Mouse (Mus musculus) liver, adult 2 months (tissue): Measurements from ENCODE around the gene F2r. TPM values are rescaled to one million over a fixed set of nuclear protein-coding genes. Genes with fewer than 3 reads are reported as not detected.

Experiments
- DNase-seq: peaks from one replicate; pipeline ENCODE4 v3.0.0-alpha.2; 2011; ENCODE audit warnings: low read depth, low spot score; ENCODE audit errors: extremely low read depth
- H3K27ac ChIP-seq: fragments of 200-500 bp; replicated peaks from 2 replicates; pipeline ENCODE4 v1.5.1; 2012; ENCODE audit warnings: low read depth, mild to moderate bottlenecking, control low read depth, inconsistent platforms, low read length; ENCODE audit not compliant: insufficient read depth
- H3K27me3 ChIP-seq: fragments of 200-500 bp; 2 replicates; pipeline ENCODE4 v1.6.1; 2012; ENCODE audit warnings: mild to moderate bottlenecking, moderate library complexity, low read length, inconsistent platforms; ENCODE audit not compliant: control insufficient read depth, insufficient read depth
- H3K36me3 ChIP-seq: fragments of 200-500 bp; 2 replicates; pipeline ENCODE4 v1.6.1; 2012; ENCODE audit warnings: low read length, inconsistent platforms; ENCODE audit not compliant: control insufficient read depth, insufficient read depth
- H3K4me1 ChIP-seq: fragments of 200-500 bp; 2 replicates; pipeline ENCODE4 v1.6.1; 2011; ENCODE audit warnings: low read length; ENCODE audit not compliant: control insufficient read depth, insufficient read depth
- H3K4me3 ChIP-seq: fragments of 200-500 bp; 2 replicates; pipeline ENCODE4 v1.5.1; 2011; ENCODE audit warnings: low read depth, mild to moderate bottlenecking, control low read depth, low read length, moderate library complexity; ENCODE audit not compliant: insufficient read depth
- H3K79me2 ChIP-seq: fragments of 200-500 bp; 2 replicates; pipeline ENCODE4 v1.6.1; 2012; ENCODE audit warnings: inconsistent platforms, mild to moderate bottlenecking, low read length, moderate library complexity; ENCODE audit not compliant: control insufficient read depth, insufficient read depth
- H3K9ac ChIP-seq: fragments of 200-500 bp; 2 replicates; pipeline ENCODE4 v1.6.1; 2012; ENCODE audit warnings: low read depth, mild to moderate bottlenecking, control low read depth, inconsistent platforms, low read length
- CTCF ChIP-seq: fragments of 200-500 bp; IDR thresholded peaks from 2 replicates; pipeline ENCODE4 v1.5.1; 2011; ENCODE audit warnings: low read depth, low read length, control low read depth
- POLR2A ChIP-seq: fragments of 200-500 bp; IDR thresholded peaks from 2 replicates; pipeline ENCODE4 v1.6.1; 2011; ENCODE audit warnings: low read length, control low read depth; ENCODE audit not compliant: insufficient read depth; ENCODE audit errors: extremely low read depth
- WGBS: fragments of 180-500 bp; shearing (Covaris S2); methylation state at CpG from one replicate; pipeline ENCODE4 v1.1.7; 2018; 5-methylcytosine and 5-hydroxymethylcytosine counted together
- polyA plus RNA-seq: library from polyadenylated mRNA; depleted of rRNA; stranded (reverse); fragments of >200 nt; gene quantifications from 2 replicates; pipeline ENCODE4 v1.2.3, GENCODE M21; 2012
- total RNA-seq: library from RNA; depleted of rRNA; stranded (reverse); fragments of >200 nt; gene quantifications from 2 replicates; pipeline ENCODE4 v1.2.3, GENCODE M21; 2014

F2r gene
- total and polyA plus RNA-seq, 2 experiments: 7.8 to 10.0 TPM

DNA sequence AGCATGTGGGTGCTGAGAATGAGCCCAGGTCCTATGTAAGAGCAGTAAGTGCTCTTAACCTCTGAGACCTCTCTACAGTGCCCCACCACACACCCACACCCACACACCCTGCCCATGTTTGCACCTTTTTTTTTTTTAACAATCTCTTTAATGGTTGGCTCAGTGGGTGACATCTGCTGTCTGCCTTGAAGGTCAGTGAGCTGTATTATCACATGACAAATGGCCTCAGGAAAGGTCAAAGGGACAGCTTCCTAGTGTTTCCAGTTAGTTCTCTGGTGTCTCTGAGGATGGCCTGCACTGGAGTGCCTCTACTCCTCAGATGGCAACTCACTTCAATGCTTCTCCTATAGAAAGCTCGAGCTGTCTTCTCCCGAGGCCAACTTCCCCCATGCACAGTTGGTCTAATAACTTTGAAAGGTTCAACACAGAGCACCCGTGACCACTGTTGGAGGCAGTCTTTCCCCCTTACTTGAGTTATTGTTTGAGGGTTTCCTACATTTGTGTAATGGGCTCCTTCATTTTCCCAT lies 18.4 kb downstream of the F2r start:
- Histone ChIP-seq H3K27me3 (no peaks in the 10 kb centered on the region), H3K9ac (no peak overlapping the region), H3K4me1 (no peaks in the 10 kb centered on the region), H3K36me3 (peaks cover 8% of the 10 kb centered on the region; the same call in 1 of the 2 replicates), H3K79me2 (no peaks in the 10 kb centered on the region), H3K27ac (no peak overlapping the region), H3K4me3 (no peak overlapping the region)
- no peak for DNase-seq
- TF ChIP-seq CTCF (no peak), POLR2A (no peak)
- WGBS: 90% methylated on average over 3 of the region's 3 CpGs

DNA sequence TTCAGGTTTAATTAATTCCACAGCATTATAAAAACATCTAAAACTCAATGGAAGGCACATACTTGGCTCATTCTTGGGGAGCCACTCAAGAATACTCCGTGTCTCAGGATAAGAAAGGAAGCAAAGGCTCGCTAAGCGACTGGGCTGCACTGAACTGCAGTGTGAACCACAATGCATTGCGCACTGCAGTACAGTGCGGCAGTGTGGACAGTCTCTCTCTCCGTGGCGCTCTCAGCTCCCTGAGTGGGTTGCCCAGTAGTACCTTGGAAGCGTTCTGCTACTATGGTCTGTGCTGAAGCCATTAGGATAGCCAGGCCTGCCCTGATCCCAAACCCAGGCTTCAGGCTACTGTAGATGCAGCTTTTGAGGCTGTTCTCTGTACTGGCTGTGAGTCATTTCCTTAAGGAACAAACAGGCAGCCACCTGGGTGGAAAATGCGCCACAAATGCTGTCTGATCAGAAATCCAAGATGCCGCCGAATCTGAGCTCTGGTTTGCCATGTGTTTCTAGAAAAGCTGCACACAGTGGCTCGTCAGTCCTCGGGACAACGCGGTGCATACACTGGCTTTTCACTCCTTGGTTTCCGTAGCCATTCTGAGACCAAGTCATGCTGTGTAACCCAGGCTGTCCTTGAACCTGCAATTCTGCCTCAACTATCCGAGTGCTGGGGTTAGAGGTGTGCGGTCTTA lies 19.9 kb downstream of the F2r start:
- WGBS: 88% methylated on average over 18 of the region's 18 CpGs
- Histone ChIP-seq H3K27me3 (no peaks in the 10 kb centered on the region), H3K79me2 (no peaks in the 10 kb centered on the region), H3K4me1 (no peaks in the 10 kb centered on the region), H3K9ac (no peak overlapping the region), H3K36me3 (peaks cover 3% of the 10 kb centered on the region; the same call in 1 of the 2 replicates), H3K27ac (no peak overlapping the region), H3K4me3 (no peak overlapping the region)
- no peak for TF ChIP-seq CTCF
- TF ChIP-seq POLR2A: no peak
- DNase-seq: no peak

DNA sequence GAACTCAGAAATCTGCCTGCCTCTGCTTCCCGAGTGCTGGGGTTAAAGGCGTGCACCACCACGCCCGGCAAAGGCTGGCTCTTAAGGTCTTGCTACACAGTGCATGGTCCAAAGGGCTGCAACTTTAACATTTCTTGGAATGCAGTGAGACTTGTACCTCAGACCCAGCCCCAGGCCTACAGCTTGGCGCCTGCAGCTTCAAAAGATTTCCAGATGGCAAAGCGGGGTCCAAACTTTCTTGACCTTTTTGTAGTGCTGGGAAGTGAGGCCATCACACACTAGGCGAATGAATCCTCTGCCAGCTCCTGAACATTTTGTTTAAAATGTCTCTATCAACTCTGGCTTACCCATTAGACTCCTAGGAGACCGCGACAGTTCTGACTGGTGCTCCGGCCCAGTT lies 20.7 kb downstream of the F2r start:
- no peak for DNase-seq
- WGBS: 97% methylated on average over 10 of the region's 10 CpGs

DNA sequence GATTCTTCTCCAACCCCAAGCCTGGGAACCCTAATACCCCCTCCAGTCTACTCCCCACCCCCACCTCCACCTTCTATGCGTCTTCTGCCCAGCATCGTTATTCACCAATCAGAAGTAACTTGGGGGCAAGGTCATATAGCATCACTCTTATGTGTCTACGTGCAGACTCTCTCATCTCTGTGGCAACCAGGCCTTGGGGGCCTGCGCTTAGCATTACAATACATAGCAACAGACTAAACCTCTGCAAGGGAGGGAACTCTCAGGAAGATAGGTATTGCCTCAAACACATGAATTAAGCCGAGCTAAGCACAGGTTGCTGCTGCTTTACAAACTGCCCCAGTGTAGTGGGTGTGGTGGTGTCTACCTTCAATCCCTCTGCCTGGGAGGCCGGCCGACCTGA lies 21.6 kb downstream of the F2r start:
- Histone ChIP-seq H3K4me1 (no peaks in the 10 kb centered on the region), H3K27ac (no peak overlapping the region), H3K79me2 (no peaks in the 10 kb centered on the region), H3K27me3 (no peaks in the 10 kb centered on the region), H3K36me3 (no peaks in the 10 kb centered on the region), H3K4me3 (no peak overlapping the region), H3K9ac (no peak overlapping the region)
- TF ChIP-seq CTCF (no peak), POLR2A (no peak)
- 98% methylated on average over 7 of the region's 7 CpGs for WGBS
- no peak for DNase-seq

More for the DNA sequence above, 20.7 kb downstream of the F2r start:
- Histone ChIP-seq H3K4me1 (no peaks in the 10 kb centered on the region), H3K27me3 (no peaks in the 10 kb centered on the region), H3K79me2 (no peaks in the 10 kb centered on the region), H3K27ac (no peak overlapping the region), H3K36me3 (no peaks in the 10 kb centered on the region; the same call in 1 of the 2 replicates), H3K4me3 (no peak overlapping the region), H3K9ac (no peak overlapping the region)
- TF ChIP-seq CTCF (no peak), POLR2A (no peak)

DNA sequence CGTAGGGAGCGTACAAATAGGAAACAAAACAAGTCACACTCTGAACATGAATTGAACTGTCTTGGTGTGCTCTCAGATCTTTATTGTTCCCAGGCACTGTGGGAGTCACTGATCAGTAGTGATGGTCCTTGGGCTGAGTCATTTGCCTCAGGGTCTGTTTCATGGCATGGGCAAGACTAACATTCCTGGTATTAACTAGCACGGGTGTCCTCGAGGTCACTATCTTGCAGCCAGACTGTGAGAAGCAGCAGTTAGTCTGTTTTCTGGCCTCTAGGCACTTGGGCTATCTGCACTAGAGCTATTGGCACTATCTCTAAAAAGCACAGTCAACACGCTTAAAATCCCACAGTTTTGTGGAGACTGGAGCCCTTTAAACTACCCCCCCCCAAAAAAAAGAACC lies 22.4 kb downstream of the F2r start:
- H3K27ac ChIP-seq: no peak overlapping the region
- H3K4me3 ChIP-seq: no peak overlapping the region
- 78% methylated on average over 5 of the region's 5 CpGs for whole genome bisulfite sequencing
- no peaks in the 10 kb centered on the region for H3K36me3 ChIP-seq
- H3K27me3 ChIP-seq: no peaks in the 10 kb centered on the region
- no peak overlapping the region for H3K9ac ChIP-seq
- H3K4me1 ChIP-seq: no peaks in the 10 kb centered on the region
- no peak for TF ChIP-seq POLR2A
- no peak for TF ChIP-seq CTCF
- DNase-seq: no peak
- H3K79me2 ChIP-seq: no peaks in the 10 kb centered on the region

DNA sequence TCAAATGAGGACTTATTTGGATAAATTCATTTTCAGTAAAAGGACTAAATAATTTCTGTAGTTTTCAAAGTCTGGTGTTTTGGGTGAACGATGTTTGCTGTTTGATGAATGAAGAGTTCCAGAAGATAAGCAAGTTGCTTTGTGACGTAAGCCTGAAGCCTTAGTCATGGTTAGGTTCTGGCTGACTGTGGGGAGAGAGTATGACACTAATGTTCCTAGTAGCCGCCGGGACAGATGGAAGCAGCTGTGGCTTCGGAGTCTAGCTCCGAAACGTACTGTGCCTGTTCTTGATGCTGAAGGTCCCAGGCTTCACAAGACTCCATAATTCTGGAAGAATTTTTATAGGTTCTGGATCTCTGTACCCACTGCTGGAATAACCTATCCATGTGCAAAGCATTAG lies 22.9 kb downstream of the F2r start:
- no peaks in the 10 kb centered on the region for H3K36me3 ChIP-seq
- TF ChIP-seq POLR2A (no peak), CTCF (no peak)
- no peaks in the 10 kb centered on the region for H3K4me1 ChIP-seq
- DNase-seq: no peak
- no peaks in the 10 kb centered on the region for H3K79me2 ChIP-seq
- H3K4me3 ChIP-seq: no peak overlapping the region
- no peak overlapping the region for H3K27ac ChIP-seq
- no peaks in the 10 kb centered on the region for H3K27me3 ChIP-seq
- no peak overlapping the region for H3K9ac ChIP-seq
- WGBS: 88% methylated on average over 7 of the region's 7 CpGs
